In genomic region chr17:71950968-71951367, GRCm38 (mm10) we compare ENCODE assay signal across 28 mouse cellular contexts.
"Had no signal": no experiment of that assay in that cellular context is flagged by ENCODE, and none has a peak within 500 bp of the region (broad histone marks: within the 10 kb centered on the region; RNA-seq: fewer than 3 reads in every experiment).

No protein-coding gene starts in this region.

- H3K27me3 ChIP-seq: embryonic facial prominence, embryonic 12.5 days; embryonic facial prominence, embryonic 13.5 days; embryonic facial prominence, embryonic 15.5 days; forebrain, embryonic 12.5 days; forebrain, embryonic 13.5 days; forebrain, embryonic 15.5 days had no signal

- ATAC-seq: forebrain, embryonic 13.5 days; forebrain, embryonic 14.5 days; forebrain, embryonic 15.5 days; forebrain, embryonic 16.5 days; forebrain, postnatal 0 days had no signal

- DNase-seq: cerebellum, adult 2 months; cerebellum, adult 8-10 months; cerebellum, adult 9-10 months; cerebellum, adult 9-11 months; cerebellum, postnatal 10 days; cerebellum, postnatal 14 days; cerebellum, postnatal 25 days; cerebellum, postnatal 36 days; embryo, embryonic 11 days; forebrain, postnatal 0 days; gastrocnemius, adult 2 months; gastrocnemius, postnatal 10 days; gastrocnemius, postnatal 14 days; gastrocnemius, postnatal 25 days; gastrocnemius, postnatal 36 days; heart, adult 18-20 months; heart, adult 2 months had no signal

- H3K27ac ChIP-seq: embryonic facial prominence, embryonic 10.5 days; embryonic facial prominence, embryonic 12.5 days; embryonic facial prominence, embryonic 13.5 days; embryonic facial prominence, embryonic 15.5 days; forebrain, embryonic 10.5 days; forebrain, embryonic 12.5 days; forebrain, embryonic 13.5 days; forebrain, embryonic 15.5 days; gastrocnemius, adult 2 months; heart, adult 2 months had no signal

- H3K9me3 ChIP-seq: embryonic facial prominence, embryonic 10.5 days; embryonic facial prominence, embryonic 12.5 days; embryonic facial prominence, embryonic 13.5 days; embryonic facial prominence, embryonic 15.5 days; forebrain, embryonic 10.5 days; forebrain, embryonic 12.5 days; forebrain, embryonic 13.5 days; forebrain, embryonic 15.5 days had no signal

- H3K36me3 ChIP-seq: embryonic facial prominence, embryonic 10.5 days; embryonic facial prominence, embryonic 12.5 days; embryonic facial prominence, embryonic 13.5 days; embryonic facial prominence, embryonic 15.5 days; forebrain, embryonic 10.5 days; forebrain, embryonic 12.5 days; forebrain, embryonic 15.5 days had no signal

- H3K9ac ChIP-seq: embryonic facial prominence, embryonic 12.5 days; embryonic facial prominence, embryonic 13.5 days; embryonic facial prominence, embryonic 15.5 days; forebrain, embryonic 12.5 days; forebrain, embryonic 13.5 days; forebrain, embryonic 15.5 days; forebrain, postnatal 0 days had no signal

- H3K4me3 ChIP-seq: embryonic facial prominence, embryonic 10.5 days; embryonic facial prominence, embryonic 12.5 days; embryonic facial prominence, embryonic 13.5 days; embryonic facial prominence, embryonic 15.5 days; erythroblast, embryonic 14.5 days; forebrain, embryonic 10.5 days; forebrain, embryonic 12.5 days; forebrain, embryonic 13.5 days; forebrain, embryonic 15.5 days; gastrocnemius, adult 2 months; heart, adult 2 months had no signal

- H3K4me2 ChIP-seq: embryonic facial prominence, embryonic 12.5 days; embryonic facial prominence, embryonic 13.5 days; embryonic facial prominence, embryonic 15.5 days; forebrain, embryonic 12.5 days; forebrain, embryonic 13.5 days; forebrain, embryonic 15.5 days had no signal
